Mouse (Mus musculus): Measurements from ENCODE around the gene Acyp2. TPM values are rescaled to one million over a fixed set of nuclear protein-coding genes. Genes with fewer than 3 reads are reported as not detected.

Acyp2 gene
- total RNA-seq, 2 experiments from 2014 or later = 1.0 to 4.9 TPM

DNA sequence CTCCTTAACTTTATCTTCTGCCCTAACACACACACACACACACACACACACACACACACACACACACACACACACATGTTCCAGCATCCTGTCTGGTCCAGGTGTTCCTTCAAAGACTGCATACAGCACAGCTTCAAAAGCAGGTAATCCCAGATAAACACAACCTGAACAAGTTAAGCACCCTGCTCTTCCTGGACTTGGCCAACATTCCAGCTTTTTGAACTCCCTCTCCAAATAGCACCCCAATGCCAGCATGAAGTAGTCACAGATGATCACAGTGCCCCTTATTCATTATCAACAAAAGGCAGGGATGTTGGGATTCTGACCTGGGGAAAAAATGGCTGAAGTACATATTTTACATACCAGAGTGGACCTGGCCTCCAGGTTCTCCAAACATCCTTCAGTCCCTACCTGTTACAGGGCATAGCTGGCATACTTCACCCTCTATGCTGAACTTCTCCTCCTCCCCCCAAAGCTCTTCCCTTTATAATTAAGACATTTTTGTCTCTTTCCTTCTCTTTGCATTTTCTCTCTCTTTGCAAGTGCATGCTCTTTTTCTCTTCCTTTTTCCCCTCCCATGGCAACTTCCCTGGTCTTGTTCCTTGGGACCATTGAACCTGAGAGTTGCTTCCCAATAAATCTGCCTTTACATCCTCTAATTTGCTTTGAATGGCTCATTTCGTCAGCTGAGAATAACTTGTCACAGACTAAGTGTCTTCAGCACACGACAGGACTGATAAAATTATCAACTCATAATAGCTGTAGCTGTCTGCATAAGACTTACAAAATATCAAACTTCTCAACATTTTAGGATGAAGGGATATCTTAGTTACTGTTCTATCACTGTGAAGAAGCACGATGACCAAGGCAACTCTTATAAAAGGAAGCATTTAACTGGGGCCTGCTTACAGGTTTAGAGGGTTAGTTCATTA is 41.5 kb downstream of the Acyp2 start:
- ATAC-seq (replicated peaks; ENCODE audit: low FRiP score, low TSS enrichment, poor library complexity, severe bottlenecking) = no peak

DNA sequence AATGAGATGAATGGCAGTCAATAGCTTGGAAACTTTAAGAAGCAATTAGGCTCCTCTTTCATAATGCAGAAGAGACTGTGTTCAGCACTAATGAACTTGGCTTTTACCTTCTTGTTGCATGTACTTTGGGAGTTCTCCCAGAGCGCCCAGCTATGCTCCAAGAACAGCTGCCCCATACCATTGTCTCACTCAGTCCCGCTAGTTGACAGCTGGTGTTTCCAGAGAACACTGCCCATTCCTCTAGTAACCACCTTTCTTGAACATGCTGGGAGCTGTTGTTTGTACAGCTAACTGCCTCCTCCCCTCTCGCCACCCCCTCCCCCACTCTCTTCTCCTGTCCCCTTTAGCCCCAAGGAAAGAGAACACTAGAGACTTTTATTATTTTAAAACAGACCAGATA is 52.1 kb downstream of the Acyp2 start:
- no peak for ATAC-seq (replicated peaks; ENCODE audit: low FRiP score, low TSS enrichment, poor library complexity, severe bottlenecking)

DNA sequence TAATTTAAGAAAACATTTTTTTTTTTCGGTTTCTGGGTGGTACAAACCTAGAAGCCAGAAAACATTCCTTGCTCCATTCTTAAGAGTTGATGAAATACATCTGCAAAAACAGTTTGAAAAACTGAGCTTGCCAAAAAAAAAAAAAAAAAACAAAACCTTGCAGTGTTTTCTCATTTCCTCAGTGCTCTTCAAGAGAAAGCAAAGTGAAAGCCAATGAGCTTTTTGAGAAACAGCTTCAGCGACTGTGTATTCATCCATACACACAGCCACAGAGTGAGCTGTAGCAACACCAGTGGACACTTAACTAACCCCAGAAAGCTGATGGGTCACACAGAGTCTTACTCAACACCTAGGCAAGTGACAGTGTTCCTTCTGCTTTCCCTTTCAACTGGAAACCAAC is 69.4 kb downstream of the Acyp2 start:
- ATAC-seq (replicated peaks; ENCODE audit: low FRiP score, low TSS enrichment, poor library complexity, severe bottlenecking) = no peak

DNA sequence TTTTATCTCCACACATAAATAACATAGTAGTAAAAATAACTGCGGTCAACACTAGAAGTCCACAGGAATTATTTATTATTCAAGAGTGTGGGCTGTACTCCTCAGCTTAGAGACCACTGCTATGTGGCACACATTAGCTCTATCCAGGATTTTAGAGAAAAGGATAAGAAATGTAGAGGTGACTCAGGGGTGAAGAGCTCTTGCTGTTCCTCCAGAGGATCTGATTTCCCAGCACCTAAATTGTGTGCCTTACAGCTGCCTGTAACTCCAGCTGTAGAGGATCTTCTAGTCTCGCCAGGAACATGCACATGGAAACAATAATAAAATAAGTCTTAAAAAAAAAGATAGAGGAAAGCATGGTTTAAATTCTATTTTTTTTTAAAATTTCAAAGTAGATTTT is 70.5 kb downstream of the Acyp2 start:
- ATAC-seq (replicated peaks; ENCODE audit: low FRiP score, low TSS enrichment, poor library complexity, severe bottlenecking) = no peak

DNA sequence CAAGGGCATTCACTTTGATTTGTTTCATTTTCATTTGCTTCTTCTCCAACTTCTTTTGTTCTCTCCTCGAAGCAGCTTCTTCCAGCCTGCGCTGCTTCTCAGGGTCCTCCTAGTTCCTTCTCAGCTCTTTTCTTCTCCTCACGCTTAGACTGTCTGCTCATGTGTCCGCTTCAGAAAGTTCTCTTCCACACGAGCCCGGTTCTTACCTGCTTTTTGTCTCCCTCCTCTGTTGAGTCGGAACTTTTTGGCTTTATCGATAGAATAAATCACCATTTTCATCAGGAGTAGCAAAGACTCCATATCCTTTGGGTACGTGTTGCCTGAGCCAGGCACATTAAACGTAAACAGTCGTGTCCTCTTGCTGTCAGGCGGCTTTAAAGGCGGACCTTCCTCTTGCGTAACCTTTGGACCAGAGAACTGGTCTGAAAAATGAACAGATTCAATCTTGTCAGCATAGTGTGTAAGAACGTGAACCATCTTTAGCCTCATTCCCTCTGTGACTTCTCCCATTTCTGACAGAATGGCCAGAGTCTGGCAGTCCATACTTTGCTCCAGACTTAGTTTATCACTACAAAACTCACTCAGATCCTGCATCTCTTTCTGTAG is 76.5 kb downstream of the Acyp2 start:
- ATAC-seq (replicated peaks; ENCODE audit: low FRiP score, low TSS enrichment, poor library complexity, severe bottlenecking) = no peak

DNA sequence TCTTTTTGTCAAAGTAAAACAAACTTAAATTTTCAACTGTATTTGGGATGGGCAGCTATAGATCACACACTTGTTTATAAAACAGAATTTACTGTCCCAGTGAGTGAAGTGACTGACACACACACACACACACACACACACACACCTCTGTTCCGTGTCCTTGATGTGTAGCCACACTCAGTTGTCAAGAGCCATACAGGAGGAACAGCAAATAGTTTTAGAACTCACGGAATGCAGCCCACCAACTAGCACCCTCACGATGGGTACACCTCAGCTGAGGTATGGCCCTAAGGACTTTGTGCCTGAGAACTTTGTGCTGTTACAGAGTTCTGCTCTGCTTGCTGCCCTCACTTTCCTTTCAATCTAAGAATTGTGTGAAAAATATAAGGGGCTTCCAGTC is 78.8 kb downstream of the Acyp2 start:
- ATAC-seq (replicated peaks; ENCODE audit: low FRiP score, low TSS enrichment, poor library complexity, severe bottlenecking) = no peak

DNA sequence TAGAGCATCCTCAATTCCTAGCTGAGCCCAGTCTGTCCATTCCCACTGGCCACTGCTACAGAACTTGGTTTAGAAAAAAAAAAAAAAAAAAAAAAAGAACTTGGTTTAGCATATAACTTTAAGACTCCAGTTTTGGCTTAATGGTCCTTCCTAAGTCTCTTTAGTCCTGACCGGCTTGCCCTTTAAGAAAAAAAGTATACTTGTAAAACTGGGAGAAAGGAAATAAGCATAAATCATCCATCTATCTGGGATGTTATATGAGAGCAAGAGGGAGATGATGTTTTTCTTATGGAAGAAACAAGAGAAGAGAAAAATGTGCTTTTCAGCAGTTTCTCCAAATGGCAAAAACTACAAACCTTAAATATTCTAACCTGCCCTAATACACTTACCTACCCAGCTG is 89.2 kb downstream of the Acyp2 start:
- no peak for ATAC-seq (replicated peaks; ENCODE audit: low FRiP score, low TSS enrichment, poor library complexity, severe bottlenecking)

DNA sequence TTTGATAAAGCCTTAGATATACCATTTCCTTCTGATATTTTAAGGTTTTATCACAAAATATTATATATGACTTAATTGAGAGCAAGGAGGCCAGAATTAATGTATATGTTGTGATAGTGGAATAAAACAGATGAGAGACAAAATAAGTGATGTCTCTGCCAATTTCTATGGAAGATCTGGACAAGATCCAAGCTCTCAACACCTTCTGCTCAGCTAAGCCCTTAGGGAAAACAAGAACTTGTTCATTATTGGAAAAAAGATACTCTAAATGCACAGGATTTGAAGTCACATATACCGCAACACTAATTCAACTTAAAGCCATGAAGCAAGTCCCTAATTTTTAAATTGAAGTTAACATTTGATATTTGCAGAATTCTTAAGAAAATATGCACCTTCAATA is 96.0 kb downstream of the Acyp2 start:
- ATAC-seq (replicated peaks; ENCODE audit: low FRiP score, low TSS enrichment, poor library complexity, severe bottlenecking) = no peak

DNA sequence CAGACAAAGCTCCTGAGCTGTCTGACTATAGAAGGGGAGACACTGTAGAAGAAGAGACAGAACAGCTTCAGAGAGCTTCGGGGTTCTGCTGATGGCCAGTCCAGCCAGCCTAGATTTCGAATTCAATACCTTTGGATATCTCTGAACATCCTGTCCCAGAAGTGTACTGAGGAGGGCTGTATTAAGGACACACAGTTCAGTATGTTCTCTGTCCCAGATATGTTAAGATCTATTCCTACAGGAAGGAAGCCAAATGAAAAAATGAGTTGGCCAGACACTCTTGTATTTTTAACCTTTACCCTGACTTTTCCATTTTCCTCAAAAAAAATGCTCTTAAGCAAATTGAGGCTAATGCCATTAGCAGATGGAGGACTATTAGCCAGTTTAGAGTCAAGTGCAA is 132.3 kb downstream of the Acyp2 start:
- ATAC-seq (replicated peaks; ENCODE audit: low FRiP score, low TSS enrichment, poor library complexity, severe bottlenecking) = no peak

DNA sequence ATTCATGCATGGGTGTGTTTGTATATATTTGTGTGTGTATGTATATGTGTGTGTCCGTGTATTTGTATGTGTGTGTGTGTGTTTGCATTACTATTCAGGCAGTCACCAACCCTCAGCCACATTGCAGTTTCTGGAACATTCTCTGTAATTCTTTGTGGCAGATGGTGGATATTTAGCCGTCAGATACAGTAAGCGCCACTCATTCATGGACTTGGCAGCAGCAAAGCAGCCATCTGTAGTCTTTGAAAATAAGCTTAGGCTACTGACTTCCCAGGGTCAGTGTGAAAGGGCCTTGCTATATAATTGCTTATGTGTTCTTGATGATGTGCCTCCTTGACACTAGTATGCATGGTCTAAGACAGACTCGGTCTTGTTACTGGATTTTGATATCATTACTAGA is 141.2 kb downstream of the Acyp2 start:
- no peak for ATAC-seq (replicated peaks; ENCODE audit: low FRiP score, low TSS enrichment, poor library complexity, severe bottlenecking)

DNA sequence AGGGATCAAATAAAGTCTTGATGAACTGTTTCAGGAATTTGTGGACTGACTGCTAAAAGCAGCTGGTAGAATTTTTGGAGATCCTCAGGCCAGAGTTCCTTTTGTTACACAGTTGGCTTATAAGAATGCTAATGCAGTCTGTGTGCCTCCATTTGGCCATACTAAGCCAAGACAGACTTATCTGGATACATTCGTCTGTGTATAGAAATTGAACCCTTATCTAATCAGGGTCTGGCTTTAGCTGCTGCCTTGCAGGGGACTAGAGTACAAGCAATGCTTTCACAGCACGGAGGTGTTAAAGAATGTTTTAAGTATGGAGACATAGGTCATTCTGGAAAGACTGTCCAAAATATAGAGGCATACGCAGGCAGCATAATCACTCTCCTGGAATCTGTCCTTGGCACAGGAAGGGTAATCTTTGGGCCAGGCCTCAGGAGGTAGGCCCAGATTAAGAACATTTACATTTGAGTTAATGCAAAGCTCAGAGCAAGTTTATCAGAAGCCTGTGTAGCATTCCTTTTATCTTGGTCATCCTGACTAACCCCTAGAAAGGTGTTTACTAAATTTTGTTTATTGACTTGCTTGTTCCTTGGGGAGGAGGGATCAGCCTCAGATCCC is 150.5 kb downstream of the Acyp2 start:
- ATAC-seq (replicated peaks; ENCODE audit: low FRiP score, low TSS enrichment, poor library complexity, severe bottlenecking) = no peak

DNA sequence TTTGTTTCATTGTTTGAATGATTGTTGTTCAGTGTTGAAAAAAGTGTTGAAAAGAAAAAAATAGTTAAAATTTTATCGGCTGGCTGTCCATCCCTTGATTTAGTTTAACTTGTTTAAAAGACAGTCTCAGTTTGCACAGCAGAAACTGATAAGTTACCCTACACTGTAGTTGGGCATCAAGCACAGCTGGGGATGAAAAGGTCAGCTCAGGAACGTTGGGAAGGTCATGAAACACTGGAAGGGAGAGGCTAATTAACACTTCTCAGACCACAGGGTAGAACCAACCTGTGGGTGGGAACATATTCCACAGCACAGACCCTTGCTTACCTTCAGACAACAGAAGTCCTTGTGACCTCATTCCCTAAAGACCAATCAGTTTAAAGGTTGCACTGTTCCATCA is 152.2 kb downstream of the Acyp2 start:
- ATAC-seq (replicated peaks; ENCODE audit: low FRiP score, low TSS enrichment, poor library complexity, severe bottlenecking) = no peak

DNA sequence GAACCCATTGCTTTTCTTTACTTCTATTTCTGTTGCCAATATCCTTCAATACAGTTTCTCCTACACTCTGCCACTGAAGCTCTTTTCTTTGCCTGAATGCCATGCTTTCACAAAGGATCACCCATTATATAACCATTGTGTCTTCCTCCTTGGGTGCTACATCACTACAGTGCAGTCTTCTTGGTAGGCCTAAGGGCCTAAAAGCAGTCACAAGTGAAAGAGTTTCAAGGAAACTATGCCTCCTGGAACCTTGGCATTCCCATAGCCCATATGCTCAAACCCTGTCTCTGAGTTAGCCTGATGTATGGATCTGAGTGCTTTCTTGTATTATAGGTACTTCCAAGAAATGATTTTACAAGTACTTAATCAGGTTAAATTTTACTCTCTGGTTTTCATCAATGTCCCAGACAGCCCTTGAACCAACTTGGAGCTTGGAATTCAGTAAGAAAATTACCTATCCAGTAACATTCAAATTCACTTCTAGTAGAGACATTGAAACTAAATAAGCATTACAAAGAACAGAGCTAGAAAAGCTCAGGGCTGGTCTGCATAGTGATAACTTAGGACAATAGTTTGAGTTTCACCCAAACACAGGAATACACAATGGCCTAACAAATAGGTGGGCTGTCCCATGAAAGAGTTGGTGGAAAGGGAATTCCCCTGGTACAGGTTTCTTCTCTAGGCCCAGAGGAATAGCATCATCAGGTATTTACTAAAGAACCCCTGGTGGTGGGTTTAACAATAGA is 157.7 kb downstream of the Acyp2 start:
- ATAC-seq (replicated peaks; ENCODE audit: low FRiP score, low TSS enrichment, poor library complexity, severe bottlenecking) = no peak

DNA sequence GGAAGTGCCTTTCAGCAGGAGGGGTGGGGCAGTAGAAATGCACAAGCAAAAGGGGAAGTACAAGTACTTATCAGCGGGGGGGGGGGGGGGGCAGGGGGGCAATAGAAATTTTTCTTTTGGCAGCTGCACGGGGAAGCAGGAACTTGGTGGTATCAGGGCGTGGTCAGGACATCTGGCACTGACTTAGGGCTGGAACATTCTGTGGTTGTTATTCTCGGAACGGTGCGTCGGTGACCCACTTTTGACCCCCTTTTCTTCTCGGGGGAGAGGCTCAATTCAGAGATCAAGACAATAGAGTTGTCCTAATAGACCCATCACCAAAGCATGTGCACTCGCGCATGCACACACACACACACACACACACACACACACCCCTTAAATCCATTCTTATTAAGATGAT is 161.2 kb downstream of the Acyp2 start:
- ATAC-seq (replicated peaks; ENCODE audit: low FRiP score, low TSS enrichment, poor library complexity, severe bottlenecking) = no peak

DNA sequence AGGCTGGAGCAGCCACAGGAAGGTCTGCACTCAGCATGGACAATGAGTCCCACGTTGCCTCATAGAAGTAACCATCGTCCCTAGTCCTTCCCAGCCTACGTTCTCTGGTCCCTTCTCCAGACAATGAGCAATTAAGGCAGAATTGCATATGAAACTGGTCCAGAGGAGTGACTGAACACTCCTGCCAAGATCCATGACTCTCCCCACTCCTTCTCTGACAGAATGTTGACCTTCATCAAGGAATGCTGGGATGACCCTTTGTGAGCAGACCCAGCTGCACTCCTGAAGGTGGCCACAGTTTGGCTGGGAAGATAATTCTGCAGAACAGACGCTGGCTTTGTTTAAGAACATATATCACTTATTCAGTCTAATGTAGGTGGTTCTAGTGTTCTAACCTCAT is 166.1 kb downstream of the Acyp2 start:
- no peak for ATAC-seq (replicated peaks; ENCODE audit: low FRiP score, low TSS enrichment, poor library complexity, severe bottlenecking)

DNA sequence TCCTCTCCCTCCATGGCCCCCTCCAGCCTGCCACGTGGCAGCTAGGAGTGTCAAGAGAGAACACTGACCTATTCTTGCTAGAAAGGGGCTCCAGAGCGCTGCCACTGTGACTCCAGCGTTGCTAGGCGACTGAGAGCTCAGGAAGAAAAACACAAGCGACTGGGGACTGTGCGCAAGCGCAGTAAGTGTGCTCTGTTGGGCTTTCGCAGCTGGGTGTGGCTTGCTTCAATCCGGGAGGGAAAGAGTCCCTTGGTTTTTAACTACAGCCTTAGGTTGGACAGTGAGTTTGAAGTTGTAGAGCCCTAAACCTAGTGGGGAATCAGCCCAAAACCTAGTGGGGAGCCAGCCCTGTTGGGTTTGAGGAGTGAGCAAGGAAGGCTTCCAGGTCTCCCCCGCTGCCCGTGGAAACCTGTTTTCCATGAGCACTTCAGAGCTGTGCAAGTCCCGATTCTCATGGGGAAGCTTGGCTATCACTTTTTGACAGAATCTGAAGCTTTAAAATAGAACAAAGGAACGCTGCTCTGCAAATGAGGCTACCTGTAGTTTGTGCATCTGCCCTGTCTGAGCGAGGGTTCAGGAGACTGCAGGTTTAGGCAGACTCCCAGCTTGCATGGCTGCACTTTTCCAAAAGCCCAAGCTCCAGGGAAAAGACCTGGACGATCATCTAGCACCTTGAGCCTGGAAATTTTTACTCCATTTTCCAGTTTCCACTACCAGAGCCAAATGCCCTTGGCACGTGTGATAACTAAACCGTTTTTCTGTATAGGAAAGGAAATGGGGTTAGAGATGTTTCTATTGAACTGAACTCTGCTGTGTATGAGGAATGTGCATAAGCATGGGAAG is 177.4 kb downstream of the Acyp2 start, which contains the start of gene 4930505A04Rik:
TSS of gene 4930505A04Rik (minus strand) at position 77 of the 843 bp plus-strand sequence.
- ATAC-seq (replicated peaks; ENCODE audit: low FRiP score, low TSS enrichment, poor library complexity, severe bottlenecking) = peak; percentile 73

DNA sequence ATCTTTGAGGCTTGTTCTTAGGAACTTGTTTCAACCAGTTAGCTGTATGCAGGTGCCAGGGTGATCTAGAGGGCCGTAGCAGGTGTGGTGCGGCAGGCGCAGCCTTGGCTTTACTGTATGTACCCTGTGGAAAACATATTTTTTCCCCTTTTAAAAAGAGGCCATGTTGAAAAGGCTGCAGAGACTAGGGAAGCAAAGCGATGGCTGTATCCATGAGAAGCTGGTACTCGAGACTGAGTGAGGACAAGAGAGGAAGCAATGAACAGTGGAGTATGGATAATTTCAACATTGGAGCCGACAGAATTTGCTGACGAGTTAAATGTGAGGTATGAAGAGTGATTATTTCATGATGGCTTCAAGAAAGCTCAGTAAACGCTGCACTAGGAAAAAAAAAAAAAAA is 178.2 kb downstream of the Acyp2 start:
- ATAC-seq (replicated peaks; ENCODE audit: low FRiP score, low TSS enrichment, poor library complexity, severe bottlenecking) = no peak
